Mouse (Mus musculus) layer of hippocampus, adult 11-12 months (tissue): ENCODE measurements around the gene Itga9.
A peak's percentile ranks its signal among the peaks of the same experiment; 100 is the strongest.

Experiments
- DNase-seq: peaks from one replicate; pipeline ENCODE4 v3.0.0; 2022; ENCODE audit warnings: low spot score

Gene Itga9

GRCm38 (mm10) chr9:118878596-118878995, 272.1 kb downstream of the Itga9 start:
- no peak for DNase-seq

DNA sequence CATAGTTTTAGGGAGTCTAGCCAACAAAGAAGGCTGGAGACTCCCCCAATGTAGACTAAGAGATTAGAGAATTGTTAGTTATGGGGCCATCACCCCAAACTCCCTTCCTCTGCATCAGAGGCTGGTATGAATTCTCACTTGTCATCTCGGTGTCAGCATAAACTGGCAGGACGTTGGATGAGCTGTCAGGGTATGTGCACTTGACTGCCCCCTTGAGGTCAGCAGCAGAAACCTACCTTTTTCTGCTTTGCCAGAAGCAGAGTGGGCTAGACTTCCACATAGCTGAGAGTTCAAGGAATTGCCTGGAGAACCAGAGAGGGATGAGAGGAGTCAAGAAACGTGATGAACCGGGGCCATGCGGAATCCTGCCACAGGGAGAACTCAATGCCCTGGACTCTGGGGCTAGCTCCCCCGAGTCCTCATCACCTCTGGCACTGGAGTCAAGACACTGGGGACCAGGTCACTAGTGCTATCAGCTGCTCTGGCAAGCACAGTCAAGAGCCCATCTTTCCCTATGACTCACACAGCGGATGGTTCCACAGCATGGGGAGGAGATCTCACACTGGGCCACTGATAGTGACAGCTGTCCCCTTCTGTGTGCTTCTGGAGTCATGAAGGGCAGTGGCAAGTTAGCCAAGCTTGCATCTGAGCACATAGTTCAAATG, 274.9 kb downstream of the Itga9 start:
- DNase-seq: no peak

DNA sequence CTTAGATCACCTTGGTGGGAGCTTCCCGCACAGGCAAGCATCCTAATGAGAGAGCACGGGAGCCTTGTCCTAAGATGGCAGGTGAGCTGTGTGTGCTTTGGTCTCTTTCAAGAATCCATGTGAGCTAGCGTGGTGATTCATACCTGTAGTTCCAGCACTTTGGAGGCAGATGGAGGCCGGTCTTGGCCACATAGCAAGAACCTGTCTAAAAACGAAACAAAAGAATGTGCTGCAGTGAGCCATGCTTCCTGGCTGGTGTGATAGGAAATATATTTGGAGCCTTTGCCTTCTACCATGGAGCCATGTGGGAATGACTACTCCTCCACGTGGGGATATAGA, 275.4 kb downstream of the Itga9 start:
- no peak for DNase-seq

- no peak for DNase-seq
These were observed 276.7 kb downstream of the Itga9 start for GRCm38 (mm10) chr9:118883150-118883549.

- no peak for DNase-seq
These were observed 279.3 kb downstream of the Itga9 start for GRCm38 (mm10) chr9:118885785-118886184.

DNA sequence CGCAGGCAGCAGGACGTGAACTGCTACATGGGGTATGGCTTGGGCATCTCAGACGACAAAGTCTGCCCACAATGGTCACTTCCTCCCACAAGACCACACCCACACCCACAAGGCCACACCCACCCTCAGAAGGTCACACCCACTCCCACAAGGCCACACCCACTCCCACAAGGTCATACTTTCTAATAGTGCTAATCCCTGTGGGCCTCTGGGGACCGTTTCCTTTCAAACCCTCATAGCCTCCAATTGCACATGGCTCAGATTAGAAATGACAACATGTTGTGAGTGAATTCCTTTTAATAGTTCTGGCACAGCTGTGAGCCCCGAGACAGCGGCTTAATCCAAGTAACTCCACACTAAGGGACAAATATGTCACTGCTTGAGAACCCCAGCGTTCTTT, 280.7 kb downstream of the Itga9 start:
- no peak for DNase-seq

DNA sequence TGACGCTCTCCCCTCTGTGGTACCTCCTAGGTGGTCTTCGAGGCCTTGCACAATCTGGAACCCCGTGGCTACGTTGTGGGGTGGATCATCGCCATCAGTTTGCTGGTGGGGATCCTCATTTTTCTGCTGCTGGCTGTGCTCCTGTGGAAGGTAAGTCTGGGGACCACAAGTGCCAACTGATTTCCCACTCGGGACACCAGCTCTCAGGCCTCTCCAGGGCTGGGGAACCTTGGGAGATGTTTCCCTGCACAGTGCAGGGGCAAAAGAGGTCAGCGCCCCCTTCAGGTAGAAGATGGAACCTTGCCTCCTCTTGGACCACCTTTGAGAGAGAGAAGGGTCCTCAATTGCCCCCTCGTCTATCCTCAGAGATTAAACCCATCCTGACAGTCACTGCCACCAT, 281.2 kb downstream of the Itga9 start:
- DNase-seq: no peak

- DNase-seq: no peak
These were observed 283.7 kb downstream of the Itga9 start for GRCm38 (mm10) chr9:118890149-118890548.

DNA sequence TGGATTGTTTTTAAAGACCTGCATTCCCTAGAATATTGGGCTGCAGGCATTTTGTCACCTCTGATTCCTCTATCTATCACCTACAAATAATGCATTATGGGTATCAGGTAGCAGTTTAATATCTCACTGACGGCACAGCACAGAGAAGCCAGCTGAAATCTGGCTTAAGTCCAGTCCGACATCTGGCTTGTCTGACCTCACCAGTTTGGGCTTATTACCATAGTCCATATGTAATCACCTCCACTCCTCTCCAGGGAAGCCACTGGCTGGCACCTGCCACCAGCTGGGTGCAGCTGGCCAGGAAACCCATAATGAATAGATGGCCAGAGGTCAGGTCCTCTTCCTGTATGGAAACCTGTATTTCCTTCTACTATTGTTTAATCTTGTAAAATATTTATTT, 284.2 kb downstream of the Itga9 start:
- no peak for DNase-seq

DNA sequence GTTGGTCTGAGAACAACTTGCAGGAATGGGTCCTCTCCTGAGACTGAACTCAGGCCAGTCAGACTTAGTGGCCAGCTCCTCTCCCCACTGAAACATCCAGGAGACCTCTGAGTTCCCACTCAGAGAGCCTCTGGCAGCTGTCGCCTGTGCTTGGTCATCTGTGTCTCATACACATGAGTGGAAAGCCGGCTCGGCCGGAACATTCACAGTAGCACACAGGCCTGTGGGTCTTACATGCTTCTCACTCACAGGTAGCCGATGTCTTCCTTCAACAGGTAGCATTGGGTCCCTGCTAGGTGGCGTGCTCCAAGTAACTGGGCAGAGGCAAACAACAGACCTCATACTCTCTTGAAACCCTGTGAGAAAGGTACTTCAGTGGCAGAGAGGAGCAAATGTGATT, 284.6 kb downstream of the Itga9 start:
- no peak for DNase-seq

DNA sequence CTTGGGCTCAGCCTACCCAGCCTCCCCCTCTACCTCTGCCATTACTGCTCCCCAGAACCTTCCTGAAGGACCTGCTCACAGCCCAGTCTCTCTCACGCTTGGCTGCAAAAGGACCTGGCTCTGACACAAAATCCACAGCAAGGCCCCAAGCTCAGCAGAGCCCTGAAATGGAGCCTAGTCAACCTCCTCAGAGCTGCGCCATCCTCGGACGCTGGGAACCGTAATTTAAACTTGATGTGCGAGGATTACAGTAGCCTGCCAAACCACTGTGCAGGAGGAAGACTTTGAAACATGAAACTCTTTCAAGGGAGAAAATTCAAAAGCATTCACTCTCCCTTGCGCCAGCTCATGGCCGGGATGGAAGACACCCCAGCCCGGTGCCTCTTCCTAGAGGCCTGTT, 285.1 kb downstream of the Itga9 start:
- no peak for DNase-seq

DNA sequence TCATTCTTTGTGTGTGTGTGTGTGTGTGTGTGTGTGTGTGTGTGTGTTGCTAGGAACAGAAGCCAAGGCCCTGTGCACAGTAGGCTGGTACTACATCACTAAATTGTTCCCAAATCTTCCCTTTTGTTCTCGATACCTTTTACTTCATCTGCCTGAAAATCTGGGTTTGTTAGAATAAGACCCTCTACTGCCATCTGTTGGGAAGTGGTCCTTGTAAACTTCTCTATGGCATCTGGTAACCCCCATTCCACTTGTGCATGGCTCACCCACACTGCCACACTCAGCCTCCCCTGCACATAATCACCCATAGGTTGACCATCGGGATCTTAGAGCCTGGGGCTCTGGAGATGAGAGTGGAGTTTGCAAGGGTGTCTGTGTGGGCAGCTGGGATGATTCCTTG, 288.6 kb downstream of the Itga9 start:
- no peak for DNase-seq

- no peak for DNase-seq
These were observed 294.2 kb downstream of the Itga9 start for GRCm38 (mm10) chr9:118900677-118901076.

DNA sequence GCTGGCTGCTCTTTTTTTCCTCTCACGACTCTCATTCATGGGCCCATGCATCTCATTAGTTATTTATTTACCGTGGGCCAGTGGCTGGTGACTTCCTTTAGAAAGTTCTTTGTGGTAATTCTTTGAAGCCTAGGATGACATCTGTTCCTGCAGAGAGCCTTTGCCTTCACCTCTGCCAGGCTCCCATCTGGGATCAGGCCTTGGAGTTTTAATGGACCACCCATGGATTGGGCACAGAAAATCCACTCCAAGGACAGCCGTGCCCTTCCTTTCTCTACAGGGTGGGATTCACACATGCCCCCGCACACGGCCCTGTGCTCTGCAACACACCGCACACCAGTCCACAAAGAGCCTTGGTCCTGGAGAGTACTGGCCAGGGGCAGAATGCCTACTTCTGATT, 295.4 kb downstream of the Itga9 start:
- no peak for DNase-seq

DNA sequence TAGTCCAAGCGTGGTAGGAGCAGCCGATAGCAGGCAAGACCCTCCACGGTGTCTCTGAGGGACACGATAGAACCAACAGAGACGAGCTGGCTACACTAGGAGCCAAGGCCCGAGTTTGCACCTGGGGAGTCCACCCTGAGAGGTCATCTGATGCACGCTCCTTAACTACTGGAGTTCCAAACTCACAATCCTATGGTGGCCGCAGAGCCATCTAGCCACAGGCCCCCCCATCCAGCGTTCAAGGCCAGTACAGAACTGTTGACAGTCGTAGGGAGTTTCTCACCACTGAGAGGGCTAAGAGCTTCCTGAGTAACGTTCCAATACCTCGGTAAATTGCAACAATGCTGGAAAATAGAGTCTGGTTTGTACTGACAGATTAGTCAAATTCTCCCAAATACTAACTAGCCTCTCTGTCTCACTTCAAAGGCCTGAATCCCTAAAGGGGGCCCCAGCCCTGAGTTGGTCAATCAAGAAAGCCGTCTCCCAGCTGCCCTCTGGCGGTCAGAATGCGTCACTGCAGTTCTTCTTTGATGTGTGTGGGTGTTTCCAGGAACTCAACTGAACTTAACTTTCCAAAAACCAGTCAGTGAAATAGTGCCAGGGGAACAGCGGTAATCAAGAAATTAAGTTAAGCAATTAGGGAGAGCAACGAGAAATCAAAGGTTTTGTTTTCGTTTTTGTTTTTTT, 301.6 kb downstream of the Itga9 start:
- peak; percentile 89 for DNase-seq

GRCm38 (mm10) chr9:118913048-118913447, 306.6 kb downstream of the Itga9 start:
- no peak for DNase-seq

GRCm38 (mm10) chr9:118913613-118914012, 307.1 kb downstream of the Itga9 start:
- DNase-seq: no peak

DNA sequence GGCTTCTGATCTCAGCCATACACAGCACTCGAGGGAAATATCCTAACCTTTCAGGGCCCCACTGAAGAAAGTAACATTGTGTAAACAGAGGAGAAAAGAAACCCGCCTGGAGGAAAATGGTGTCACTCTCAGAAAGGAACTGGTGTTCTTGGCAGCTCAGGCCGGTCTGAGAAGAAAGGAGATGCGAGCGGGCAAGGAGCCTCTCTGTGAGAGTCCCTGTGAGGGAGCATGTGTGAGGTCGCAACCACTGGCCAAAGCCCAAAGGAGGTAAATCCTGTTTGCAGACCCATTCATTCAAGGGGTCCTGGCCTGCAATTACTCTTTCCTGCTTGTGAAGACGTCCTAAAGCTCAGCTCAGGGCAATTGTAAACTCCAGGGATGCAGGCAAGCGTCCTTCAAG, 308.1 kb downstream of the Itga9 start:
- no peak for DNase-seq

DNA sequence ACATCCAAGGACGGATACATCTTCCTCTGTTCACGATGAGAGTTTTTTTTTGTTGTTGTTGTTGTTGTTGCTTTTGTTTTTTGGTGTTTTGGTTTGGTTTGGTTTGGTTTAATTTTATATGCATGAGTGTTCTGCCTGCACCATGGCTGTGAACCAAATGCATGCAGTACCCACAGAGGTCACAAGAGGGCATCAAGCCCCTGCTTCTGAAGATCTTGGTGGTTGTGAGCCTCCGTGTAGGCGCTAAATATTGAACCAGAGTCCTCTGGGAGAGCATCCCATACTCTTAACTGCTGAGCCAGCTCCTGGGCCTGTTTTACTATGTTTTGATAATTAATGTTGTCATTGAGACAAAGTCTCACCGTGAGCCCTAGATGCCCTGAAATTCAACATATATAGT, 308.8 kb downstream of the Itga9 start:
- no peak for DNase-seq

GRCm38 (mm10) chr9:118919672-118920186, 313.2 kb downstream of the Itga9 start:
- no peak for DNase-seq

DNA sequence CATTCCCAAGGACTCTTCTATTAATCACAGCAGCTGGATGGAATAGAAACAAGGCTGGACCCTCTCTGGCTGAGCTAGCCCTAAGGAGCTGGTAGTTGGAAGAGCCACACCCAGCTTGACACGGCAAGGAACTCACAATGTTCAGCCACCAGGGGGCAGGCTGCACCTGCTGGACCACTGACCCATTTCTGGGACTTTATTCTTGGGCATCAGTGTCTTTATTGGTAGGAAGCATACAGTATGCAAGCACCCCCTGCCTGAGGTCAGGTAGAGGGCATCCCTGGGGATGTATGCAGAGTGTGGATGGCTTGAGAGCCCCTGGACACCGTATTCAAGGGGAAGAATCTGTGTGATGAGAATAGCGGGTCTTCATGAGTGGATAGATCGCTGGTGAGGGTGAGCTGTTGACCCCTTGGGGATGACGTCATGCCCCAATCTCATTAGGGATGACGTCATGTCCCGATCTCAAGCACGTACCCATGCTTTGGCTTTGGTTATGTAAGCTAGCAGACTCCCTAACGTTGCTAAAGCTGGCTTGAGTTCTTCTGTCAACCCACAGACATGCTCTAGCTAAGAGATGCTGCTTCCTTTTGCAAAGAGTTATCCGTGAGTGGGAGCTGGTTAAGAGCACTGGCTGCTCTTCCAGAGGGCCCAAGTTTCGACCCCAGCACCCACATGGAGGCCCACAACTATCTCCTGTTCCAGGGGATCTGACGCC, 314.5 kb downstream of the Itga9 start:
- peak; percentile 88 for DNase-seq

- DNase-seq: no peak
These were observed 315.4 kb downstream of the Itga9 start for GRCm38 (mm10) chr9:118921926-118922325.

- no peak for DNase-seq
These were observed 318.1 kb downstream of the Itga9 start for GRCm38 (mm10) chr9:118924554-118925085.
